Mouse (Mus musculus) heart, adult 2 months (tissue): ENCODE results near the gene Kcna6. TPM values are rescaled to one million over a fixed set of nuclear protein-coding genes. Genes with fewer than 3 reads are reported as not detected.

Experiments used
- DNase-seq, 2 experiments: peaks; one replicate each; pipeline ENCODE4 v3.0.0; 2021
- H3K27ac ChIP-seq: fragments of 200-600 bp; 2 replicates; pipeline ENCODE4 v1.8.1; 2022
- H3K27me3 ChIP-seq: fragments of 200-500 bp; 2 replicates; pipeline ENCODE4 v1.6.1; 2012; ENCODE audit warnings: mild to moderate bottlenecking, low read length, inconsistent platforms, mixed read lengths; ENCODE audit not compliant: control insufficient read depth, insufficient read depth
- H3K36me3 ChIP-seq: fragments of 200-500 bp; 2 replicates; pipeline ENCODE4 v1.6.1; 2012; ENCODE audit warnings: low read length, inconsistent platforms; ENCODE audit not compliant: control insufficient read depth, insufficient read depth
- H3K4me1 ChIP-seq: fragments of 200-500 bp; 2 replicates; pipeline ENCODE4 v1.6.1; 2011; ENCODE audit warnings: low read length; ENCODE audit not compliant: control insufficient read depth, insufficient read depth
- H3K4me3 ChIP-seq: fragments of 200-600 bp; 2 replicates; pipeline ENCODE4 v1.8.1; 2022
- H3K79me2 ChIP-seq: fragments of 200-500 bp; replicated peaks from 2 replicates; pipeline ENCODE4 v1.6.1; 2012; ENCODE audit warnings: mild to moderate bottlenecking, inconsistent platforms, low read length, moderate library complexity, mixed read lengths; ENCODE audit not compliant: control insufficient read depth, insufficient read depth
- H3K9ac ChIP-seq: fragments of 200-500 bp; 2 replicates; pipeline ENCODE4 v1.6.1; 2012; ENCODE audit warnings: low read depth, mild to moderate bottlenecking, control low read depth, inconsistent platforms, low read length, mixed read lengths
- CTCF ChIP-seq: fragments of 200-600 bp; IDR thresholded peaks from 2 replicates; pipeline ENCODE4 v1.8.1; 2022; ENCODE audit warnings: antibody characterized with exemption, mild to moderate bottlenecking, moderate library complexity
- EP300 ChIP-seq: fragments of 200-500 bp; IDR thresholded peaks from 2 replicates; pipeline ENCODE4 v1.6.1; 2011; ENCODE audit warnings: low read depth, low read length, control low read depth; ENCODE audit not compliant: insufficient read depth
- POLR2A ChIP-seq: fragments of 200-500 bp; IDR thresholded peaks from 2 replicates; pipeline ENCODE4 v1.6.1; 2011; ENCODE audit warnings: mild to moderate bottlenecking, low read depth, low read length, control low read depth; ENCODE audit not compliant: insufficient read depth
- WGBS: fragments of 180-500 bp; shearing (Covaris S2); methylation state at CpG from one replicate; pipeline ENCODE4 v1.1.7; 2018; 5-methylcytosine and 5-hydroxymethylcytosine counted together
- intact Hi-C: fragments of 180-260 bp; cut with DNase I; formaldehyde crosslinking; loops from one replicate; pipeline ENCODE4 v1.15.1; 2025
- polyA plus RNA-seq: library from polyadenylated mRNA; depleted of rRNA; stranded (reverse); fragments of >200 nt; gene quantifications from 2 replicates; pipeline ENCODE4 v1.2.3, GENCODE M21; 2012
- total RNA-seq, 2 experiments: library from RNA; stranded (reverse); gene quantifications; 2 replicates each; pipeline ENCODE4 v1.2.3; 2021

Gene Kcna6
- total and polyA plus RNA-seq, 3 experiments = 1.2 TPM

GRCm38 (mm10) chr6:126712531-126712930 lies 27.9 kb downstream of the Kcna6 start:
- WGBS = 78% methylated on average over 6 of the region's 6 CpGs
- H3K27ac ChIP-seq = no peak overlapping the region
- H3K36me3 ChIP-seq = no peaks in the 10 kb centered on the region
- intact Hi-C loops = no loop called here
- TF ChIP-seq POLR2A = no peak
- TF ChIP-seq CTCF = no peak
- no peak for TF ChIP-seq EP300
- H3K4me3 ChIP-seq = no peak overlapping the region
- H3K4me1 ChIP-seq = no peaks in the 10 kb centered on the region
- no peaks in the 10 kb centered on the region for H3K27me3 ChIP-seq
- H3K9ac ChIP-seq = no peak overlapping the region
- H3K79me2 ChIP-seq = no peaks in the 10 kb centered on the region
- DNase-seq = no peak

DNA sequence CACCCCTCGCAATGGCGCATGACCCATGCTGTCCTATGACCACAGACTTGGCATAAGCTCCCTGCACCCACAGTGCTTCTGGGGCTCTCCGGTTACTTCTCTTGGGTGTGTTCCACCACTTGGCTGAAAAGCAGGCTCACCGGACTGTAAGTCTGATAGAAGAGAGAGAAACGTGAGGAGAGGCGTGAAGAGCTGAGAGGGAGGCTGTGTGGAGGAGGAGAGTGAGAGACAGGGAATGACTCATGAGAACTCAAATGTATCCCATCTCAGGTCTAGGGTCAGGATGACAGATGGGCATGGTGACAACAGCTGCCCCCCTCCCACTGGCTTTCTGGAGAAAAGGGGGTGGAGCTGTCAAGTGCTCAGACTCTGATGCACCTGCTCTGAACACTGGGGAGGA lies 34.5 kb downstream of the Kcna6 start:
- no peak overlapping the region for H3K27ac ChIP-seq
- 56% methylated on average over 6 of the region's 6 CpGs for WGBS
- no peaks in the 10 kb centered on the region for H3K79me2 ChIP-seq
- no peak overlapping the region for H3K4me3 ChIP-seq
- 0 out of 2 replicates have a peak, but pooled peaks cover 1% of the 10 kb centered on the region for H3K27me3 ChIP-seq
- no peaks in the 10 kb centered on the region for H3K36me3 ChIP-seq
- no peak overlapping the region for H3K9ac ChIP-seq
- TF ChIP-seq POLR2A (no peak), CTCF (no peak), EP300 (no peak)
- intact Hi-C loops = no loop called here
- DNase-seq = no peak
- H3K4me1 ChIP-seq = peaks cover 2% of the 10 kb centered on the region; the same call in 1 of the 2 replicates

GRCm38 (mm10) chr6:126704430-126704829 lies 36.0 kb downstream of the Kcna6 start:
- Histone ChIP-seq H3K36me3 (no peaks in the 10 kb centered on the region), H3K79me2 (no peaks in the 10 kb centered on the region), H3K9ac (no peak overlapping the region), H3K27me3 (0 out of 2 replicates have a peak, but pooled peaks cover 1% of the 10 kb centered on the region), H3K27ac (no peak overlapping the region), H3K4me3 (no peak overlapping the region), H3K4me1 (peaks cover 2% of the 10 kb centered on the region; the same call in 1 of the 2 replicates)
- no peak for DNase-seq
- TF ChIP-seq EP300 (no peak), CTCF (peak; percentile 64), POLR2A (no peak)
- 22% methylated on average over 4 of the region's 4 CpGs for WGBS
- intact Hi-C loops = no loop called here

DNA sequence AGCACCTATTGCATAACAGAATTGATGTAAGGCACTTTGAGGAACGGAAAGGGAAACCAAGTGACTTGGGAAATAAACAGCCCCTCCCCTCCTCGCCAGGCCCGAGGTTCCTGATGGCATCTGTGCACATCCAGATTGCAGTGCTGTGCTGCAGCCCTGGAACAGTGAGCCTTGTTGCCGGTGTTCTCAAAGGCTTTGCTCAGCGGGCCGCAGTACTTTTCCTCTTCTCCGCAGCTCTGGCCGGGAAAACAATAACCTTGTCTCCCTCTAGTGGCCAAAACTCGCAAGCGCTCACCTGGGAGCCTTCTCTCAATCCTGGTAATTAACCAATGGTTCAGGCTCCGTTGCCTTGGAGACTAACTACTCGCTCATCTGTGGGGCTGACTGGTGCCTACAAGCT lies 38.4 kb downstream of the Kcna6 start:
- H3K79me2 ChIP-seq = no peaks in the 10 kb centered on the region
- H3K4me1 ChIP-seq = peaks cover 2% of the 10 kb centered on the region; the same call in 1 of the 2 replicates
- no peak overlapping the region for H3K4me3 ChIP-seq
- H3K27ac ChIP-seq = no peak overlapping the region
- no peaks in the 10 kb centered on the region for H3K36me3 ChIP-seq
- TF ChIP-seq EP300 = 0 out of 2 replicates have a peak, but pooled peaks have one; percentile 30
- TF ChIP-seq CTCF = peak; percentile 97
- TF ChIP-seq POLR2A = no peak
- H3K9ac ChIP-seq = peak overlapping the region; percentile 57; the same call in 1 of the 2 replicates
- H3K27me3 ChIP-seq = 0 out of 2 replicates have a peak, but pooled peaks cover 1% of the 10 kb centered on the region
- peak; percentile 55 to 73 for DNase-seq
- 4% methylated on average over 12 of the region's 12 CpGs for WGBS
- intact Hi-C loops = loop anchor here (1.0 kb wide), 2 partner anchors 138 to 202 kb away; no protein-coding TSS in a partner anchor

GRCm38 (mm10) chr6:126701196-126701595 lies 39.3 kb downstream of the Kcna6 start:
- Histone ChIP-seq H3K9ac (no peak overlapping the region), H3K4me3 (no peak overlapping the region), H3K4me1 (peaks cover 2% of the 10 kb centered on the region; the same call in 1 of the 2 replicates), H3K27me3 (no peaks in the 10 kb centered on the region), H3K27ac (no peak overlapping the region), H3K36me3 (no peaks in the 10 kb centered on the region), H3K79me2 (no peaks in the 10 kb centered on the region)
- WGBS = 76% methylated on average over 23 of the region's 23 CpGs
- intact Hi-C loops = no loop called here
- TF ChIP-seq CTCF (no peak), POLR2A (no peak), EP300 (no peak)
- DNase-seq = no peak

- no peaks in the 10 kb centered on the region for H3K27me3 ChIP-seq
- no peaks in the 10 kb centered on the region for H3K36me3 ChIP-seq
- H3K27ac ChIP-seq = no peak overlapping the region
- WGBS = 52% methylated on average over 5 of the region's 5 CpGs
- peaks cover 2% of the 10 kb centered on the region; the same call in 1 of the 2 replicates for H3K4me1 ChIP-seq
- intact Hi-C loops = no loop called here
- no peak overlapping the region for H3K4me3 ChIP-seq
- H3K9ac ChIP-seq = no peak overlapping the region
- TF ChIP-seq EP300 = no peak
- no peak for TF ChIP-seq CTCF
- no peak for TF ChIP-seq POLR2A
- no peaks in the 10 kb centered on the region for H3K79me2 ChIP-seq
- no peak for DNase-seq
Measured at GRCm38 (mm10) chr6:126699995-126700394, 40.5 kb downstream of the Kcna6 start.
